ENCODE assay signal across 8 mouse cellular contexts in the genomic region with DNA sequence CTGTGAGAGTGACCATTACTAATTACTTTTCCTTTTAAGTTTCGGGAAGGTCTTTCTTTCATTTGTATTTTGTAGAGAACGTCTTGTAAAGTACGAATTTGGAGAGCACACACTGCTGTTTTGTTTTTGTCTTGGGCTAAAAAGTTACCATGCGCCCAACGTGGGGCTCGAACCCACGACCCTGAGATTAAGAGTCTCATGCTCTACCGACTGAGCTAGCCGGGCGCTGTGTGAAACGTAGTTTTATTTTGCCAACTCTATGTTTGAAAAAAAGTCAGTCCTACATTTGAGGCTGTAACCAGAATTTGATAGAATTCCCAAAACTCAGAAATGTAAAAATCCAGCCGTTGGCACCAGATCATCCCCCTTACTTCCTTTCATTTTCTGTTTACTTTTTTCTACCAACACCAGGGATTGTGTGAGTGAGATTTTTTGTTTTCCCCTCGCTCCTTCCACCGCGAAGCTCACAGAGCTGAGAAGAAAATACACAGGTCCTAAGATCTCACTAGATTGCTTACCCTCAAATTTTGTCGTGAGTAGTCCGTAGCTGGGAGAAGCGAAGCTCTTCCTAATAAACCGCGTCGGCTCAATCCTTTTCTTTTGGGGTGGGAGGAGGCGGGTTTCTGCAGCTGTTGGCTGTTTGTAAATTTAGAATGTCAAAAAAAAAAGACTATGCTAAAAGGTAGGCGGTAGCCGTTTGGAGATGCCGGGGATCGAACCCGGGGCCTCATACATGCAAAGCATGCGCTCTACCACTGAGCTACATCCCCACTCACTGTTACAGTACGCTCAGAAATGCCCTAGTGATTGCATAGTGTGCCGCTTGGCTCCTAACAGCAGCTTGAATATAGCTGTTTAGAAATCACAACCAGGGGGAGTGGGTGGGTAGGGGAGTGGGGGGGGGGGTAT. TPM values are rescaled to one million over a fixed set of nuclear protein-coding genes. Genes with fewer than 3 reads are reported as not detected.
DNase-seq lines count a peak whose midpoint lies in the region; ATAC-seq and TF ChIP-seq lines count a peak whose summit lies in the region.

No protein-coding gene starts in this region.

- peaks cover 12% of the 10 kb centered on the region; the same call in 1 of the 2 replicates for H3K4me1 ChIP-seq in embryonic facial prominence, embryonic 13.5 days
- H3K4me1 ChIP-seq in heart, adult 2 months (ENCODE audit: control insufficient read depth, insufficient read depth, low read length), result peaks cover 6% of the 10 kb centered on the region
- H3K4me1 ChIP-seq in kidney, adult 2 months (ENCODE audit: control insufficient read depth, insufficient read depth, low read length), result no peaks in the 10 kb centered on the region; the same call in 1 of the 2 replicates
- H3K4me1 ChIP-seq in limb, embryonic 13.5 days, result peaks cover 13% of the 10 kb centered on the region
- peaks cover 18% of the 10 kb centered on the region for H3K4me1 ChIP-seq in midbrain, embryonic 15.5 days
- H3K4me1 ChIP-seq in spleen, adult 2 months (ENCODE audit: control insufficient read depth, insufficient read depth, insufficient read length), result no peaks in the 10 kb centered on the region; the same call in 1 of the 2 replicates

- TF ChIP-seq CTCF in heart, adult 2 months (IDR thresholded peaks at IDR 0.05), result no peak
- TF ChIP-seq CTCF in kidney, adult 2 months (conservative IDR thresholded peaks at IDR 0.05; ENCODE audit: insufficient read depth, insufficient read length, low read depth, low read length), result no peak
- no peak for TF ChIP-seq CTCF in spleen, adult 2 months (IDR thresholded peaks at IDR 0.05; ENCODE audit: extremely low read depth, insufficient read depth, insufficient read length, insufficient replicate concordance)

- H3K9ac ChIP-seq in embryonic facial prominence, embryonic 13.5 days, result peak overlapping the region; percentile 69
- H3K9ac ChIP-seq in heart, adult 2 months (ENCODE audit: low read depth, low read length), result peak overlapping the region; percentile 73
- H3K9ac ChIP-seq in limb, embryonic 13.5 days, result peak overlapping the region; percentile 73
- peak overlapping the region; percentile 70 for H3K9ac ChIP-seq in midbrain, embryonic 15.5 days

- H3K4me2 ChIP-seq in embryonic facial prominence, embryonic 13.5 days, result peak overlapping the region; percentile 59
- peak overlapping the region; percentile 63 for H3K4me2 ChIP-seq in limb, embryonic 13.5 days (replicated peaks)
- peak overlapping the region; percentile 59 for H3K4me2 ChIP-seq in midbrain, embryonic 15.5 days

- peak overlapping the region; percentile 77 for H3K27ac ChIP-seq in embryonic facial prominence, embryonic 13.5 days
- peak overlapping the region; percentile 91 for H3K27ac ChIP-seq in heart, adult 2 months
- H3K27ac ChIP-seq in kidney, adult 2 months (ENCODE audit: insufficient read depth, low read depth, low read length), result peak overlapping the region; percentile 69
- peak overlapping the region; percentile 65; the same call in 1 of the 2 replicates for H3K27ac ChIP-seq in limb, embryonic 13.5 days
- H3K27ac ChIP-seq in midbrain, embryonic 15.5 days, result peak overlapping the region; percentile 77
- H3K27ac ChIP-seq in spleen, adult 2 months (ENCODE audit: insufficient read depth, low read length), result peak overlapping the region; percentile 84

- H3K9me3 ChIP-seq in embryonic facial prominence, embryonic 13.5 days, result no peaks in the 10 kb centered on the region
- H3K9me3 ChIP-seq in limb, embryonic 13.5 days, result no peaks in the 10 kb centered on the region
- no peaks in the 10 kb centered on the region for H3K9me3 ChIP-seq in midbrain, embryonic 15.5 days

- H3K27me3 ChIP-seq in embryonic facial prominence, embryonic 13.5 days, result peaks cover 14% of the 10 kb centered on the region
- no peaks in the 10 kb centered on the region for H3K27me3 ChIP-seq in heart, adult 2 months (ENCODE audit: control insufficient read depth, insufficient read depth, low read length)
- H3K27me3 ChIP-seq in kidney, adult 2 months (replicated peaks; ENCODE audit: control insufficient read depth, insufficient read depth, low read length), result no peaks in the 10 kb centered on the region
- peaks cover 15% of the 10 kb centered on the region; the same call in 1 of the 2 replicates for H3K27me3 ChIP-seq in limb, embryonic 13.5 days
- H3K27me3 ChIP-seq in midbrain, embryonic 15.5 days (replicated peaks), result 0 out of 2 replicates have a peak, but pooled peaks cover 3% of the 10 kb centered on the region
- no peaks in the 10 kb centered on the region for H3K27me3 ChIP-seq in spleen, adult 2 months (ENCODE audit: control insufficient read depth, insufficient read depth, low read length)

- 0% methylated on average over 30 of the region's 30 CpGs for WGBS in embryonic facial prominence, embryonic 13.5 days
- under 1% methylated on average over 30 of the region's 30 CpGs for WGBS in heart, adult 2 months
- WGBS in kidney, adult 2 months, result 2% methylated on average over 30 of the region's 30 CpGs
- WGBS in limb, embryonic 13.5 days, result under 1% methylated on average over 30 of the region's 30 CpGs
- under 1% methylated on average over 30 of the region's 30 CpGs for WGBS in midbrain, embryonic 15.5 days
- WGBS in spleen, adult 2 months, result under 1% methylated on average over 30 of the region's 30 CpGs

- TF ChIP-seq EP300 in heart, adult 2 months (IDR thresholded peaks at IDR 0.05; ENCODE audit: insufficient read depth, low read depth, low read length), result peak; percentile 90

- TF ChIP-seq POLR2A in heart, adult 2 months (IDR thresholded peaks at IDR 0.05; ENCODE audit: insufficient read depth, low read depth, low read length), result no peak
- TF ChIP-seq POLR2A in kidney, adult 2 months (IDR thresholded peaks at IDR 0.05; ENCODE audit: low read depth, low read length), result no peak
- no peak for TF ChIP-seq POLR2A in spleen, adult 2 months (IDR thresholded peaks at IDR 0.05; ENCODE audit: low read depth, low read length)

- ATAC-seq in embryonic facial prominence, embryonic 13.5 days (ENCODE audit: insufficient number of reproducible peaks, insufficient read depth, low FRiP score, low TSS enrichment, low read depth), result peak; percentile 85
- peak; percentile 88 for ATAC-seq in limb, embryonic 13.5 days (ENCODE audit: low FRiP score, low read depth)
- peak; percentile 90 for ATAC-seq in midbrain, embryonic 15.5 days (replicated peaks)

- H3K36me3 ChIP-seq in embryonic facial prominence, embryonic 13.5 days, result no peaks in the 10 kb centered on the region
- no peaks in the 10 kb centered on the region for H3K36me3 ChIP-seq in heart, adult 2 months (ENCODE audit: control insufficient read depth, insufficient read depth, low read length)
- no peaks in the 10 kb centered on the region for H3K36me3 ChIP-seq in kidney, adult 2 months (ENCODE audit: control insufficient read depth, insufficient read depth, low read length)
- H3K36me3 ChIP-seq in limb, embryonic 13.5 days, result no peaks in the 10 kb centered on the region
- no peaks in the 10 kb centered on the region for H3K36me3 ChIP-seq in midbrain, embryonic 15.5 days (replicated peaks)
- H3K36me3 ChIP-seq in spleen, adult 2 months (ENCODE audit: control insufficient read depth, insufficient read depth, low read length), result no peaks in the 10 kb centered on the region

- H3K4me3 ChIP-seq in embryonic facial prominence, embryonic 13.5 days, result peak overlapping the region; percentile 63
- H3K4me3 ChIP-seq in heart, adult 2 months, result peak overlapping the region; percentile 75
- peak overlapping the region; percentile 66 for H3K4me3 ChIP-seq in kidney, adult 2 months (ENCODE audit: insufficient read depth, low read depth, low read length)
- H3K4me3 ChIP-seq in limb, embryonic 13.5 days, result peak overlapping the region; percentile 62
- peak overlapping the region; percentile 58 for H3K4me3 ChIP-seq in midbrain, embryonic 15.5 days
- H3K4me3 ChIP-seq in spleen, adult 2 months (ENCODE audit: extremely low read depth, insufficient read depth, insufficient read length), result peak overlapping the region; percentile 74

- peak; percentile 81 for DNase-seq in 3134 (ENCODE audit: extremely low read depth, insufficient read length, low spot score)
- peak; percentile 90 for DNase-seq in adrenal gland, postnatal 25 days
- DNase-seq in heart, adult 2 months, result peak; percentile 91 to 95
- peak; percentile 95 for DNase-seq in kidney, adult 2 months
- DNase-seq in spleen, adult 2 months (ENCODE audit: low read depth in 1 of 2, low spot score in 2 of 2), result peak; percentile 84 to 86

- intact Hi-C loops in heart, adult 2 months (cut with DNase I), result loop anchor here (1.0 to 2.0 kb wide), 3 partner anchors 10 to 22 kb away; no protein-coding TSS in a partner anchor

- H3K79me2 ChIP-seq in heart, adult 2 months (replicated peaks; ENCODE audit: control insufficient read depth, insufficient read depth, low read length), result no peaks in the 10 kb centered on the region

RNA-seq across cellular contexts. Expression of gene Gm12184, which starts 7.5 kb away (rescaled TPM):
- 2.3 and 3.6 TPM in 2 replicates for total RNA-seq in adrenal gland, postnatal 25 days (2021)
- polyA plus RNA-seq in embryonic facial prominence, embryonic 13.5 days (2015; fragmentation: Nextera tagmentation; extraction: Ambion mirVana), result 3.4 and 3.6 TPM in 2 replicates
- total RNA-seq in heart, adult 2 months (2021), result 1 to 10 TPM; 3.8 to 3.9 TPM
- polyA plus RNA-seq in heart, adult 2 months (2012; rRNA removed), result 18.8 and 28.2 TPM in 2 replicates
- 9.7 and 10.4 TPM in 2 replicates for polyA plus RNA-seq in kidney, adult 2 months (2012; rRNA removed)
- polyA plus RNA-seq in limb, embryonic 13.5 days (2015; fragmentation: Nextera tagmentation; extraction: Ambion mirVana), result 3.1 and 4.9 TPM in 2 replicates
- polyA plus RNA-seq in midbrain, embryonic 15.5 days (2015; fragmentation: Nextera tagmentation; extraction: Ambion mirVana), result 2.6 and 4.0 TPM in 2 replicates
- 3.9 and 6.1 TPM in 2 replicates for polyA plus RNA-seq in spleen, adult 2 months (2012; rRNA removed)

RNA-seq across cellular contexts. Expression of gene Trim7, which starts 8.0 kb away (rescaled TPM):
- 16.9 and 17.6 TPM in 2 replicates for total RNA-seq in adrenal gland, postnatal 25 days (2021)
- polyA plus RNA-seq in embryonic facial prominence, embryonic 13.5 days (2015; fragmentation: Nextera tagmentation; extraction: Ambion mirVana), result 1.0 and 1.1 TPM in 2 replicates
- 10 to 100 TPM; 18.2 to 18.4 TPM for total RNA-seq in heart, adult 2 months (2021)
- 27.9 and 32.6 TPM in 2 replicates for polyA plus RNA-seq in heart, adult 2 months (2012; rRNA removed)
- polyA plus RNA-seq in kidney, adult 2 months (2012; rRNA removed), result 80.3 and 98.8 TPM in 2 replicates
- 1.0 and 1.2 TPM in 2 replicates for polyA plus RNA-seq in limb, embryonic 13.5 days (2015; fragmentation: Nextera tagmentation; extraction: Ambion mirVana)
- 2.3 and 2.6 TPM in 2 replicates for polyA plus RNA-seq in midbrain, embryonic 15.5 days (2015; fragmentation: Nextera tagmentation; extraction: Ambion mirVana)
- 53.6 and 63.6 TPM in 2 replicates for polyA plus RNA-seq in spleen, adult 2 months (2012; rRNA removed)

RNA-seq across cellular contexts. Expression of gene Trim41, which starts 16.8 kb away (rescaled TPM):
- total RNA-seq in adrenal gland, postnatal 25 days (2021), result 48.6 and 53.0 TPM in 2 replicates
- polyA plus RNA-seq in embryonic facial prominence, embryonic 13.5 days (2015; fragmentation: Nextera tagmentation; extraction: Ambion mirVana), result 8.3 and 8.7 TPM in 2 replicates
- 10 to 100 TPM; 19.8 to 19.9 TPM for total RNA-seq in heart, adult 2 months (2021)
- polyA plus RNA-seq in heart, adult 2 months (2012; rRNA removed), result 19.1 and 19.3 TPM in 2 replicates
- polyA plus RNA-seq in kidney, adult 2 months (2012; rRNA removed), result 26.3 and 27.3 TPM in 2 replicates
- polyA plus RNA-seq in limb, embryonic 13.5 days (2015; fragmentation: Nextera tagmentation; extraction: Ambion mirVana), result 7.8 and 8.7 TPM in 2 replicates
- polyA plus RNA-seq in midbrain, embryonic 15.5 days (2015; fragmentation: Nextera tagmentation; extraction: Ambion mirVana), result 7.3 and 7.9 TPM in 2 replicates
- 24.4 and 24.7 TPM in 2 replicates for polyA plus RNA-seq in spleen, adult 2 months (2012; rRNA removed)

RNA-seq across cellular contexts. Expression of gene Rack1, which starts 33.9 kb away (rescaled TPM):
- total RNA-seq in adrenal gland, postnatal 25 days (2021), result 598 and 671 TPM in 2 replicates
- polyA plus RNA-seq in embryonic facial prominence, embryonic 13.5 days (2015; fragmentation: Nextera tagmentation; extraction: Ambion mirVana), result 729 and 806 TPM in 2 replicates
- total RNA-seq in heart, adult 2 months (2021), result 100 to 1,000 TPM; 337 to 437 TPM
- 867 and 1,301 TPM in 2 replicates for polyA plus RNA-seq in heart, adult 2 months (2012; rRNA removed)
- polyA plus RNA-seq in kidney, adult 2 months (2012; rRNA removed), result 1,151 and 1,243 TPM in 2 replicates
- 706 and 735 TPM in 2 replicates for polyA plus RNA-seq in limb, embryonic 13.5 days (2015; fragmentation: Nextera tagmentation; extraction: Ambion mirVana)
- polyA plus RNA-seq in midbrain, embryonic 15.5 days (2015; fragmentation: Nextera tagmentation; extraction: Ambion mirVana), result 365 and 382 TPM in 2 replicates
- polyA plus RNA-seq in spleen, adult 2 months (2012; rRNA removed), result 2,204 and 3,047 TPM in 2 replicates

RNA-seq across cellular contexts. Expression of gene Irgm1, which starts 37.5 kb away (rescaled TPM):
- total RNA-seq in adrenal gland, postnatal 25 days (2021), result 18.7 and 22.6 TPM in 2 replicates
- 3.9 and 4.3 TPM in 2 replicates for polyA plus RNA-seq in embryonic facial prominence, embryonic 13.5 days (2015; fragmentation: Nextera tagmentation; extraction: Ambion mirVana)
- total RNA-seq in heart, adult 2 months (2021), result 10 to 100 TPM in 1 of 2 experiments, 1 to 10 TPM in 1; 9.9 to 13.5 TPM
- 10.0 and 17.2 TPM in 2 replicates for polyA plus RNA-seq in heart, adult 2 months (2012; rRNA removed)
- 24.4 and 28.2 TPM in 2 replicates for polyA plus RNA-seq in kidney, adult 2 months (2012; rRNA removed)
- polyA plus RNA-seq in limb, embryonic 13.5 days (2015; fragmentation: Nextera tagmentation; extraction: Ambion mirVana), result 4.6 and 5.4 TPM in 2 replicates
- polyA plus RNA-seq in midbrain, embryonic 15.5 days (2015; fragmentation: Nextera tagmentation; extraction: Ambion mirVana), result 2.3 and 4.6 TPM in 2 replicates
- 10.6 and 13.0 TPM in 2 replicates for polyA plus RNA-seq in spleen, adult 2 months (2012; rRNA removed)

Comparison
In these comparisons a context has a peak if more than half of its experiments do, and no peak if none do; other contexts are left out.
1. Peak in every context shown above with its lines: DNase-seq, ATAC-seq, H3K4me3 ChIP-seq and H3K27ac ChIP-seq.